Mouse (Mus musculus): Measurements from ENCODE around the gene Tbkbp1. TPM values are rescaled to one million over a fixed set of nuclear protein-coding genes. Genes with fewer than 3 reads are reported as not detected.

Gene Tbkbp1
- total RNA-seq, 1 experiment from 2014 or later = 2.5 TPM

DNA sequence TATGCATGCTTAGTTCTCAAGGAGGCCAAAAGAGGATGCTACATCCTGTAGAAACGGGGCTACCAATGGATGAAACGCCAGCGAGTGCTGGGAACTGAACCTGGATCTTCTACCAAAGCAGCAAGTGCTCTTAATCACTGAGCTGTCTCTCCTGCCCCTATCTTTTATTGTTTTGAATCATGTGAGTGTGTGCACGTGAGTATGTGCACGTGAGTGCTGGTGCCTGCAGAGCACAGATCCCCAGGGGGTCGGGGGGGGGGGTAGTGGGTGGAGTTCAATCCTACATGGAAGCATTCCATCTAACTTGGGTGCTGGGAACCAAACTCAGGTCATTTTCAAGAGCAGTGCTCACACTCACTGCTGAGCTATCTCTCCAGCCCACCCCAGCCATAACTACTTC is 64.9 kb downstream of the Tbkbp1 start:
- no peak for ATAC-seq (replicated peaks; ENCODE audit: low read depth, poor library complexity, severe bottlenecking)

Other genes starting within 250 kb of the Tbkbp1 start
- gene Cdk5rap3, start 235.0 kb downstream of the Tbkbp1 start, total RNA-seq (2017) = 38.2 and 47.8 TPM in 2 replicates
- 0.58 TPM in 1 of 2 replicates, not detected in the other for gene Prr15l, start 223.4 kb downstream of the Tbkbp1 start, total RNA-seq (2017)
- 24.8 and 31.9 TPM in 2 replicates for gene Pnpo, start 207.5 kb downstream of the Tbkbp1 start, total RNA-seq (2017)
- gene Sp2, start 168.5 kb downstream of the Tbkbp1 start, total RNA-seq (2017) = 3.2 and 3.6 TPM in 2 replicates
- 0.59 TPM in 1 of 2 replicates, not detected in the other for gene Sp6, start 138.1 kb downstream of the Tbkbp1 start, total RNA-seq (2017)
- 18.4 and 21.5 TPM in 2 replicates for gene Scrn2, start 121.6 kb downstream of the Tbkbp1 start, total RNA-seq (2017)
- gene Lrrc46, start 110.1 kb downstream of the Tbkbp1 start, total RNA-seq (2017) = 0.64 and 2.0 TPM in 2 replicates
- 15.2 and 17.0 TPM in 2 replicates for gene Mrpl10, start 109.9 kb downstream of the Tbkbp1 start, total RNA-seq (2017)
- 8.2 and 11.1 TPM in 2 replicates for gene Osbpl7, start 100.9 kb downstream of the Tbkbp1 start, total RNA-seq (2017)
- gene Tbx21, start 36.2 kb downstream of the Tbkbp1 start, total RNA-seq (2017) = 0.59 TPM in 1 of 2 replicates, not detected in the other
- 350 and 405 TPM in 2 replicates for gene Kpnb1, start 36.4 kb upstream of the Tbkbp1 start, total RNA-seq (2017)
- 24.8 and 30.6 TPM in 2 replicates for gene Npepps, start 129.1 kb upstream of the Tbkbp1 start, total RNA-seq (2017)
- gene Mrpl45, start 164.2 kb upstream of the Tbkbp1 start, total RNA-seq (2017) = 22.0 and 23.3 TPM in 2 replicates
- not detected in 2 replicates for gene Gpr179, start 200.6 kb upstream of the Tbkbp1 start, total RNA-seq (2017)
- gene Socs7, start 211.1 kb upstream of the Tbkbp1 start, total RNA-seq (2017) = 14.2 and 16.1 TPM in 2 replicates

Data from common myeloid progenitor, adult 5-6 weeks (primary cell).